Mouse (Mus musculus): ENCODE measurements around the gene Rnf167. TPM values are rescaled to one million over a fixed set of nuclear protein-coding genes. Genes with fewer than 3 reads are reported as not detected.

Rnf167 gene
- polyA plus RNA-seq, 1 experiment from 2014 or later = 118 TPM

DNA sequence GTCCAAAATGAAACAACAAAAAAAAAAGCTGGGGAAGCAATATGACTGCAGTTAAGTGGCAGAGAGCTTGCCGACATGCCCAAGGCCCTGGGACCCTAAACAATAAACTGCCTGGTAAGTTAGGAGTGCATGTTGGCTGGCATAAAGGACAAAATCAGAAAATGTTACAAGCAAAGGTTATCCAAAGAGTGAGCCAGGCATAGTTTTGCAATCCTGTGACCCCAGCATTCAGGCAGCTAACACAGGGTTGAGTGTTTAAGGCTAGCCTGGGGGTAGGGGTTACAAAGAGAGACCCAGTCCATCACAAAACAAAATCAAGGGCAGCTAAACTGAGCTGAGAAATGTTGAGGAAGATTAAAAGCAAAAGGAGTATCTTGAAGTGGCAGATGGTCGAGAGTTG, 52.0 kb downstream of the Rnf167 start:
- no peak overlapping the region for H3K4me2 ChIP-seq (replicated peaks; ENCODE audit: low read depth, low read length)
- WGBS = 76% methylated on average over 2 of the region's 2 CpGs

DNA sequence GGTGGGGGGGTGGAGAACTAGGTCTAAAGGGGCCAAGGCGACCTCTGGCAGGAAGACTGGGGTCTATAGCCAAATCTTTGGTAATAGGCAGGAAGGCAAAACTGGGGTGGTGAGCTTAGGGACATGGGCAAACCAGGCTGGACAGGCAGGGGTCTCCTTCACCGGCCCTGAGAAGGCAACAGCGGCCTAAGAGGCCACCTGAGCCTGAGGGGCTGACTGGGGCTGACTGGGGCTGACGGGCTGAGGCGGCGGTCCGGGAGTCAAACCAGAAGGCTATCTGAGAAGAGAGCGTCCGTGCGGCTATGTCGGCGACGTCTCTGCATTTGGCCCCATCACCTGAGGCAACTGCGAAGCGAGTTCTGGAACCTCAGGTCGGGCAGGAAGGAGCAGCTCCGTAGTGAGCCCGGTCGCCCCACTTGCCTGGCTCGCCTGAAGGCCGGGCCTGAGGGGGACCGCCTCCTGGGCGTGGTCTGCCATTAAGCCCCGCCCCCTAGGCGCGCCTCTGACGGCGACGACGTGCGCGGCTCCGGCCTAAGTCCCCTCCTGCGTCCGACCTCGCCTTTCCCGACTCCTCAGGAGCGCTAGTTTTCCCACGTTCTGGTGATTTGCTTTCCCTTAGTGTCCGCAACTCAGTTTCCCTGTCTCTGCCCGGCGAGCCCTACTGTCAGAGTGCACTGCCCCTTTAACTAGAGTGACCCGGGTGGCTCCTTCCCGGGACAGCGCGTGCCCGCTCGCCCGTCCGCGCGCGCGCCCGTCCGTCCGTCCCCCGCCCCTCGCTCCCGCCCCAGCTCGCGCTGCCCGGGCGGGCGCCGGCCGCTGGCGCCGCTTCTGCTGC, 52.9 kb downstream of the Rnf167 start, which contains the start of the genes Inca1 and Kif1c:
TSS of gene Inca1 (minus strand) at position 434 of the 835 bp plus-strand sequence.
TSS of gene Kif1c (plus strand) at position 827 of the 835 bp plus-strand sequence.
- Histone ChIP-seq H3K27me3 (ENCODE audit: control insufficient read depth, insufficient read depth, low read length) (no peaks in the 10 kb centered on the region), H3K4me2 (replicated peaks; ENCODE audit: low read depth, low read length) (peak within 1 kb of the TSS; percentile 84), H3K36me3 (ENCODE audit: control insufficient read depth, insufficient read depth, low read length) (peaks cover 19% of the 10 kb centered on the region), H3K9ac (replicated peaks; ENCODE audit: low read depth, low read length) (peak within 1 kb of the TSS; percentile 92), H3K4me1 (ENCODE audit: control insufficient read depth, insufficient read depth, low read length) (peaks cover 18% of the 10 kb centered on the region; the same call in 1 of the 2 replicates), H3K9me3 (ENCODE audit: control insufficient read depth, low read depth, low read length) (no peaks in the 10 kb centered on the region), H3K27ac (ENCODE audit: low read length) (peak within 1 kb of the TSS; percentile 94), H3K4me3 (ENCODE audit: low read depth, low read length) (peak within 1 kb of the TSS; percentile 93)
- 2% methylated on average over 55 of the region's 69 CpGs for WGBS
- ATAC-seq (ENCODE audit: insufficient number of reproducible peaks, insufficient read depth, low FRiP score, low read depth) = peak; percentile 94

More for the DNA sequence above, 52.0 kb downstream of the Rnf167 start:
- no peak overlapping the region for H3K4me3 ChIP-seq (ENCODE audit: low read depth, low read length)
- H3K27me3 ChIP-seq (ENCODE audit: control insufficient read depth, insufficient read depth, low read length) = no peaks in the 10 kb centered on the region
- peaks cover 18% of the 10 kb centered on the region; the same call in 1 of the 2 replicates for H3K4me1 ChIP-seq (ENCODE audit: control insufficient read depth, insufficient read depth, low read length)
- H3K9me3 ChIP-seq (ENCODE audit: control insufficient read depth, low read depth, low read length) = no peaks in the 10 kb centered on the region
- no peak overlapping the region for H3K27ac ChIP-seq (ENCODE audit: low read length)
- no peak overlapping the region for H3K9ac ChIP-seq (replicated peaks; ENCODE audit: low read depth, low read length)
- peaks cover 10% of the 10 kb centered on the region for H3K36me3 ChIP-seq (ENCODE audit: control insufficient read depth, insufficient read depth, low read length)
- ATAC-seq (ENCODE audit: insufficient number of reproducible peaks, insufficient read depth, low FRiP score, low read depth) = no peak

GRCm38 (mm10) chr11:70700613-70701012, 53.6 kb downstream of the Rnf167 start:
- under 1% methylated on average over 34 of the region's 34 CpGs for WGBS
- H3K4me3 ChIP-seq (ENCODE audit: low read depth, low read length) = peak overlapping the region; percentile 93
- no peaks in the 10 kb centered on the region for H3K9me3 ChIP-seq (ENCODE audit: control insufficient read depth, low read depth, low read length)
- H3K9ac ChIP-seq (replicated peaks; ENCODE audit: low read depth, low read length) = peak overlapping the region; percentile 92
- peak overlapping the region; percentile 94 for H3K27ac ChIP-seq (ENCODE audit: low read length)
- peaks cover 18% of the 10 kb centered on the region; the same call in 1 of the 2 replicates for H3K4me1 ChIP-seq (ENCODE audit: control insufficient read depth, insufficient read depth, low read length)
- peak; percentile 35; the same call in 1 of the 2 replicates for ATAC-seq (ENCODE audit: insufficient number of reproducible peaks, insufficient read depth, low FRiP score, low read depth)
- peaks cover 25% of the 10 kb centered on the region for H3K36me3 ChIP-seq (ENCODE audit: control insufficient read depth, insufficient read depth, low read length)
- no peaks in the 10 kb centered on the region for H3K27me3 ChIP-seq (ENCODE audit: control insufficient read depth, insufficient read depth, low read length)
- H3K4me2 ChIP-seq (replicated peaks; ENCODE audit: low read depth, low read length) = peak overlapping the region; percentile 84

Other genes with a start within 250 kb of the Rnf167 start
- 31.6 and 34.4 TPM in 2 replicates for gene Pelp1, start 237.2 kb upstream of the Rnf167 start, polyA plus RNA-seq (2014; fragmentation: Nextera tagmentation; extraction: Ambion mirVana)
- 15.9 and 17.2 TPM in 2 replicates for gene Arrb2, start 214.6 kb upstream of the Rnf167 start, polyA plus RNA-seq (2014; fragmentation: Nextera tagmentation; extraction: Ambion mirVana)
- 48.6 and 49.8 TPM in 2 replicates for gene Med11, start 195.3 kb upstream of the Rnf167 start, polyA plus RNA-seq (2014; fragmentation: Nextera tagmentation; extraction: Ambion mirVana)
- gene Zmynd15, start 187.8 kb upstream of the Rnf167 start, polyA plus RNA-seq (2014; fragmentation: Nextera tagmentation; extraction: Ambion mirVana) = 0.39 and 0.50 TPM in 2 replicates
- 7.8 and 8.6 TPM in 2 replicates for gene Cxcl16, start 187.3 kb upstream of the Rnf167 start, polyA plus RNA-seq (2014; fragmentation: Nextera tagmentation; extraction: Ambion mirVana)
- 38.6 and 45.2 TPM in 2 replicates for gene Tm4sf5, start 142.0 kb upstream of the Rnf167 start, polyA plus RNA-seq (2014; fragmentation: Nextera tagmentation; extraction: Ambion mirVana)
- gene Vmo1, start 132.6 kb upstream of the Rnf167 start, polyA plus RNA-seq (2014; fragmentation: Nextera tagmentation; extraction: Ambion mirVana) = 0.39 TPM in 1 of 2 replicates, not detected in the other
- 0.43 and 0.81 TPM in 2 replicates for gene Gltpd2, start 128.0 kb upstream of the Rnf167 start, polyA plus RNA-seq (2014; fragmentation: Nextera tagmentation; extraction: Ambion mirVana)
- 709 and 761 TPM in 2 replicates for gene Psmb6, start 121.9 kb upstream of the Rnf167 start, polyA plus RNA-seq (2014; fragmentation: Nextera tagmentation; extraction: Ambion mirVana)
- not detected in 2 replicates for gene Gm40193, start 114.3 kb upstream of the Rnf167 start, polyA plus RNA-seq (2014; fragmentation: Nextera tagmentation; extraction: Ambion mirVana)
- 11.6 and 13.0 TPM in 2 replicates for gene Pld2, start 107.2 kb upstream of the Rnf167 start, polyA plus RNA-seq (2014; fragmentation: Nextera tagmentation; extraction: Ambion mirVana)
- gene Mink1, start 84.4 kb upstream of the Rnf167 start, polyA plus RNA-seq (2014; fragmentation: Nextera tagmentation; extraction: Ambion mirVana) = 23.0 and 23.9 TPM in 2 replicates
- gene 4930544D05Rik, start 31.4 kb upstream of the Rnf167 start, polyA plus RNA-seq (2014; fragmentation: Nextera tagmentation; extraction: Ambion mirVana) = not detected in 2 replicates
- not detected in 2 replicates for gene Chrne, start 28.0 kb upstream of the Rnf167 start, polyA plus RNA-seq (2014; fragmentation: Nextera tagmentation; extraction: Ambion mirVana)
- 0.21 and 0.22 TPM in 2 replicates for gene Gp1ba, start 8.1 kb upstream of the Rnf167 start, polyA plus RNA-seq (2014; fragmentation: Nextera tagmentation; extraction: Ambion mirVana)
- gene Slc25a11, start 244 bp downstream of the Rnf167 start, polyA plus RNA-seq (2014; fragmentation: Nextera tagmentation; extraction: Ambion mirVana) = 151 and 157 TPM in 2 replicates
- 2,006 and 2,065 TPM in 2 replicates for gene Pfn1, start 7.4 kb downstream of the Rnf167 start, polyA plus RNA-seq (2014; fragmentation: Nextera tagmentation; extraction: Ambion mirVana)
- 12.3 and 14.5 TPM in 2 replicates for gene Eno3, start 10.0 kb downstream of the Rnf167 start, polyA plus RNA-seq (2014; fragmentation: Nextera tagmentation; extraction: Ambion mirVana)
- 147 and 170 TPM in 2 replicates for gene Spag7, start 22.2 kb downstream of the Rnf167 start, polyA plus RNA-seq (2014; fragmentation: Nextera tagmentation; extraction: Ambion mirVana)
- 16.1 and 19.2 TPM in 2 replicates for gene Camta2, start 40.9 kb downstream of the Rnf167 start, polyA plus RNA-seq (2014; fragmentation: Nextera tagmentation; extraction: Ambion mirVana)
- gene Inca1, start 52.9 kb downstream of the Rnf167 start, polyA plus RNA-seq (2014; fragmentation: Nextera tagmentation; extraction: Ambion mirVana) = 1.0 and 1.9 TPM in 2 replicates
- 9.0 and 11.8 TPM in 2 replicates for gene Kif1c, start 53.3 kb downstream of the Rnf167 start, polyA plus RNA-seq (2014; fragmentation: Nextera tagmentation; extraction: Ambion mirVana)
- gene Zfp3, start 117.0 kb downstream of the Rnf167 start, polyA plus RNA-seq (2014; fragmentation: Nextera tagmentation; extraction: Ambion mirVana) = 4.5 and 7.0 TPM in 2 replicates
- gene Scimp, start 165.4 kb downstream of the Rnf167 start, polyA plus RNA-seq (2014; fragmentation: Nextera tagmentation; extraction: Ambion mirVana) = 0.59 and 0.87 TPM in 2 replicates
- gene Rabep1, start 197.5 kb downstream of the Rnf167 start, polyA plus RNA-seq (2014; fragmentation: Nextera tagmentation; extraction: Ambion mirVana) = 32.5 and 33.1 TPM in 2 replicates

Data from stomach, embryonic 14.5 days (tissue).